Mouse (Mus musculus): ENCODE data around the gene Armc2. TPM values are rescaled to one million over a fixed set of nuclear protein-coding genes. Genes with fewer than 3 reads are reported as not detected.

Armc2 gene
- polyA plus RNA-seq (2012; rRNA removed), result 15.9 and 16.1 TPM in 2 replicates

DNA sequence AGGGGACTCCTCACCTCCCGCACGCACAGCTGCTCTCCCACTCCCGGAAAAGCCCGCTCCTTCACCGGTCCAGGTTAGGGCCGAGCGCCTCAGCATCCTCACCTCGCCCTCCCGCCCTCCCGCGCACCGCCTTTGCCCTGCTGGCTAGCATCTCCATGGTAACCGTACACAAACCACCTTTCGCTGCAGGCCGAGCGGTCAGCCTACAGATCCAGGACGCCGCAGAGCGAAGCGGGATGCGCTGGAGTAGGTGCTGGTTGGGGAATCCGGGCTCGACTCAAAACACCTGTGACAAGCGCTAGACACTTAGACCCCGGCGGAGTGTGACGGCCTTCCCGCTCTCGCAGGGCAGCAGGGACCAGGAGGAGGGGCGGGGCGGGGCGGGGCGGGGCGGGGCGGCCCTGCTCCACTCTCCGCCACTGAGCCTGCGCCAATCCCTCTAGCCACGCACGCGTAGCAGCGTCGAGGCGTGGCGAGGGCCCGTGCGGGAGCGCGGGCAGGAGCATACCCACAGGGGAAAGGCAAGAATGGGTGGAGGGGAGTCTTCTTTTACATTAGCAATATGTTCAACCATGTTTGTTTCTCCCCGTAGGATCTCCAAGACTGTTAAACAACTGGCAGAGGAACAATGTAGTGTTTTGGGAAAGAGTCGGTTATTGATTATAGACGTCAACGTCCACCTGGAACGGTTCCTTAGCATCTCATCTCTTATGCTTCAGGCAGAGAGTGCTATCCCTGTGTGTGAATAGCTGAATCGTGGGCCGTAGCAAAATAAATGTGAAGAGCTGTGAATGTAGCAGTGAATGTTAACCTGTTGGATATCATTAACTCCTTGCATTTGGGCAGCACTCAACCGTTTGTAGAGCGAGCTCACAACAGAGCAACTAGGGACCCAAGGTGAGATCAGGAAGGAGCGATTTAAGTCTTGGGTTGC is at the start of gene Armc2:
Gene Armc2 (minus strand): TSS at position 427 of the 934 bp plus-strand sequence.
- Histone ChIP-seq H3K36me3 (ENCODE audit: control insufficient read depth, insufficient read depth, low read length) (no peaks in the 10 kb centered on the region), H3K27ac (ENCODE audit: control insufficient read depth, insufficient read depth, low read depth, low read length) (peak within 1 kb of the TSS; percentile 84), H3K27me3 (ENCODE audit: control insufficient read depth, insufficient read depth, low read length) (no peaks in the 10 kb centered on the region), H3K4me3 (ENCODE audit: control insufficient read depth, low read depth, low read length) (peak within 1 kb of the TSS; percentile 88), H3K4me1 (ENCODE audit: control insufficient read depth, insufficient read depth, low read length) (no peaks in the 10 kb centered on the region; the same call in 1 of the 2 replicates)
- TF ChIP-seq CTCF (IDR thresholded peaks at IDR 0.05; ENCODE audit: control insufficient read depth, insufficient read depth, insufficient replicate concordance, low read depth, low read length), result no peak
- TF ChIP-seq POLR2A (IDR thresholded peaks at IDR 0.05; ENCODE audit: control insufficient read depth, low read depth, low read length), result peak; percentile 81

DNA sequence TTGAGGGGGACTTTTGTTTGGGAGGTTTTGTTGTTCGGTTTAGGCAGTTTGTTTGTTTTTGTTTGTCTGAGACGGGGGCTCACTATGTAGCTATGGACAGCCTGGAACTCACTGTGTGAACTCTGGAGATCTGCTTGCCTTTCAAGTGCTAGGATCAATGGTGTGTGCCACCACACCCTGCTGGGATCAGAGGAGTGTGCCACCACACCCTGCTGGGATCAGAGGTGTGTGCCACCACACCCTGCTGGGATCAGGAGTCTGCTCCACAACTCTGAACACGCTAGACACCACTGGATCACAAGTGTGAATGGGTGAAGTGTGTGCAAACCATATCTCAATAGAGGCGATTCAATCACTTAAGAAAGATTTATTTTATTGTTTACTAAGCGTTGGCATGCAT is 46.2 kb upstream of the Armc2 start:
- Histone ChIP-seq H3K27me3 (ENCODE audit: control insufficient read depth, insufficient read depth, low read length) (no peaks in the 10 kb centered on the region), H3K27ac (ENCODE audit: control insufficient read depth, insufficient read depth, low read depth, low read length) (no peak overlapping the region), H3K36me3 (ENCODE audit: control insufficient read depth, insufficient read depth, low read length) (no peaks in the 10 kb centered on the region), H3K4me1 (ENCODE audit: control insufficient read depth, insufficient read depth, low read length) (no peaks in the 10 kb centered on the region), H3K4me3 (ENCODE audit: control insufficient read depth, low read depth, low read length) (no peak overlapping the region)
- TF ChIP-seq POLR2A (IDR thresholded peaks at IDR 0.05; ENCODE audit: control insufficient read depth, low read depth, low read length) (no peak), CTCF (IDR thresholded peaks at IDR 0.05; ENCODE audit: control insufficient read depth, insufficient read depth, insufficient replicate concordance, low read depth, low read length) (no peak)

DNA sequence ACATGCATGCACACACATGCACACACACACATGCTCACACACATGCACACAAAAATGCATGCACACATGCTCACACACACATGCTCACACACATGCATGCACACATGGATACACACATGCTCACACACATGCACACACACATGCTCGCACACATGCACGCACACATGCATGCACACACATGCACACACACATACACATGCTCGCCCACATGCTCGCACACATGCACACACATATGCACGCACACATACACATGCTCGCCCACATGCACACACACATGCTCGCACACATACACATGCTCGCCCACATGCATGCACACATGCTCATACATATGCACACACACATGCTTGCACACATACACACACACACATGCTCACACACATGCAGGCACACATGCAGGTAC is 41.3 kb upstream of the Armc2 start:
- TF ChIP-seq POLR2A (IDR thresholded peaks at IDR 0.05; ENCODE audit: control insufficient read depth, low read depth, low read length), result no peak; the same call in 1 of the 2 replicates
- TF ChIP-seq CTCF (IDR thresholded peaks at IDR 0.05; ENCODE audit: control insufficient read depth, insufficient read depth, insufficient replicate concordance, low read depth, low read length), result no peak
- Histone ChIP-seq H3K4me1 (ENCODE audit: control insufficient read depth, insufficient read depth, low read length) (no peaks in the 10 kb centered on the region; the same call in 1 of the 2 replicates), H3K36me3 (ENCODE audit: control insufficient read depth, insufficient read depth, low read length) (no peaks in the 10 kb centered on the region), H3K27ac (ENCODE audit: control insufficient read depth, insufficient read depth, low read depth, low read length) (no peak overlapping the region), H3K4me3 (ENCODE audit: control insufficient read depth, low read depth, low read length) (no peak overlapping the region), H3K27me3 (ENCODE audit: control insufficient read depth, insufficient read depth, low read length) (no peaks in the 10 kb centered on the region)

GRCm38 (mm10) chr10:42057746-42058145 is 39.5 kb upstream of the Armc2 start:
- Histone ChIP-seq H3K4me1 (ENCODE audit: control insufficient read depth, insufficient read depth, low read length) (no peaks in the 10 kb centered on the region; the same call in 1 of the 2 replicates), H3K27ac (ENCODE audit: control insufficient read depth, insufficient read depth, low read depth, low read length) (no peak overlapping the region), H3K27me3 (ENCODE audit: control insufficient read depth, insufficient read depth, low read length) (no peaks in the 10 kb centered on the region), H3K36me3 (ENCODE audit: control insufficient read depth, insufficient read depth, low read length) (no peaks in the 10 kb centered on the region), H3K4me3 (ENCODE audit: control insufficient read depth, low read depth, low read length) (no peak overlapping the region)
- TF ChIP-seq POLR2A (IDR thresholded peaks at IDR 0.05; ENCODE audit: control insufficient read depth, low read depth, low read length) (no peak), CTCF (IDR thresholded peaks at IDR 0.05; ENCODE audit: control insufficient read depth, insufficient read depth, insufficient replicate concordance, low read depth, low read length) (no peak)

GRCm38 (mm10) chr10:42057231-42057601 is 39.0 kb upstream of the Armc2 start:
- Histone ChIP-seq H3K27me3 (ENCODE audit: control insufficient read depth, insufficient read depth, low read length) (no peaks in the 10 kb centered on the region), H3K4me1 (ENCODE audit: control insufficient read depth, insufficient read depth, low read length) (no peaks in the 10 kb centered on the region; the same call in 1 of the 2 replicates), H3K36me3 (ENCODE audit: control insufficient read depth, insufficient read depth, low read length) (no peaks in the 10 kb centered on the region), H3K27ac (ENCODE audit: control insufficient read depth, insufficient read depth, low read depth, low read length) (no peak overlapping the region), H3K4me3 (ENCODE audit: control insufficient read depth, low read depth, low read length) (no peak overlapping the region)
- no peak for TF ChIP-seq CTCF (IDR thresholded peaks at IDR 0.05; ENCODE audit: control insufficient read depth, insufficient read depth, insufficient replicate concordance, low read depth, low read length)
- no peak for TF ChIP-seq POLR2A (IDR thresholded peaks at IDR 0.05; ENCODE audit: control insufficient read depth, low read depth, low read length)

- H3K4me3 ChIP-seq (ENCODE audit: control insufficient read depth, low read depth, low read length), result no peak overlapping the region
- TF ChIP-seq POLR2A (IDR thresholded peaks at IDR 0.05; ENCODE audit: control insufficient read depth, low read depth, low read length) (0 out of 2 replicates have a peak, but pooled peaks have one; percentile 2), CTCF (IDR thresholded peaks at IDR 0.05; ENCODE audit: control insufficient read depth, insufficient read depth, insufficient replicate concordance, low read depth, low read length) (no peak)
- no peaks in the 10 kb centered on the region; the same call in 1 of the 2 replicates for H3K4me1 ChIP-seq (ENCODE audit: control insufficient read depth, insufficient read depth, low read length)
- no peaks in the 10 kb centered on the region for H3K27me3 ChIP-seq (ENCODE audit: control insufficient read depth, insufficient read depth, low read length)
- H3K27ac ChIP-seq (ENCODE audit: control insufficient read depth, insufficient read depth, low read depth, low read length), result no peak overlapping the region
- no peaks in the 10 kb centered on the region for H3K36me3 ChIP-seq (ENCODE audit: control insufficient read depth, insufficient read depth, low read length)
Observed at GRCm38 (mm10) chr10:42056486-42057230, 38.4 kb upstream of the Armc2 start.
